Mouse (Mus musculus) MEL (cell line): ENCODE data around the gene Ube2m. TPM values are rescaled to one million over a fixed set of nuclear protein-coding genes. Genes with fewer than 3 reads are reported as not detected.

Source experiments
- DNase-seq: peaks from one replicate; pipeline ENCODE4 v3.0.0; 2011; ENCODE audit warnings: low read depth, low spot score
- H3K27ac ChIP-seq: 2 replicates; pipeline ENCODE4 v1.5.1; 2012; ENCODE audit warnings: low read depth, mild to moderate bottlenecking, control low read depth, low read length, moderate library complexity; ENCODE audit not compliant: control insufficient read depth
- H3K27me3 ChIP-seq, 2 experiments: fragments of 150-350 bp in 1 of 2; sonication (generic) in 1 of 2; 2 replicates each; pipeline ENCODE4 v1.6.1; 2012; ENCODE audit warnings: low read length in 2 of 2, mild to moderate bottlenecking in 2 of 2, improper control_type of control experiment in 1 of 2, moderate library complexity in 1 of 2; ENCODE audit not compliant: insufficient read depth in 2 of 2, control insufficient read depth in 1 of 2
- H3K36me3 ChIP-seq, 2 experiments: 2 replicates each; pipeline ENCODE4 v1.6.1; 2012 to 2014; ENCODE audit warnings: low read length in 2 of 2, improper control_type of control experiment in 1 of 2, inconsistent platforms in 1 of 2, mild to moderate bottlenecking in 1 of 2; ENCODE audit not compliant: insufficient read depth in 2 of 2, control insufficient read depth in 1 of 2
- H3K4me1 ChIP-seq, 2 experiments: fragments of 150-350 bp in 1 of 2; sonication (generic) in 1 of 2; 2 replicates each; pipeline ENCODE4 v1.6.1; 2012; ENCODE audit warnings: low read length in 2 of 2, improper control_type of control experiment in 1 of 2, mild to moderate bottlenecking in 1 of 2; ENCODE audit not compliant: insufficient read depth in 2 of 2, control insufficient read depth in 1 of 2
- H3K4me3 ChIP-seq, 2 experiments: fragments of 150-350 bp in 1 of 2; sonication (generic) in 1 of 2; 2 replicates each; pipeline ENCODE4 v1.5.1; 2012; ENCODE audit warnings: low read depth in 2 of 2, low read length in 2 of 2, mild to moderate bottlenecking in 2 of 2, moderate library complexity in 2 of 2, control low read depth in 1 of 2, improper control_type of control experiment in 1 of 2; ENCODE audit not compliant: control insufficient read depth in 1 of 2, insufficient read depth in 1 of 2
- H3K79me2 ChIP-seq: 2 replicates; pipeline ENCODE4 v1.6.1; 2012; ENCODE audit warnings: mild to moderate bottlenecking, low read length, moderate library complexity; ENCODE audit not compliant: control insufficient read depth, poor library complexity, insufficient read depth
- H3K9ac ChIP-seq: 2 replicates; pipeline ENCODE4 v1.6.1; 2012; ENCODE audit warnings: low read depth, mild to moderate bottlenecking, control low read depth, low read length, moderate library complexity; ENCODE audit not compliant: control insufficient read depth, poor library complexity, severe bottlenecking
- H3K9me3 ChIP-seq: fragments of 150-350 bp; sonication (generic); replicated peaks from 2 replicates; pipeline ENCODE4 v1.6.1; 2012; ENCODE audit warnings: mild to moderate bottlenecking, low read length, improper control_type of control experiment, moderate library complexity; ENCODE audit not compliant: insufficient read depth
- BHLHE40 ChIP-seq: IDR thresholded peaks from 2 replicates; pipeline ENCODE4 v1.6.1; 2012; ENCODE audit warnings: low read depth, mild to moderate bottlenecking, inconsistent platforms, low read length, improper control_type of control experiment, borderline replicate concordance
- CHD1 ChIP-seq: IDR thresholded peaks from 2 replicates; pipeline ENCODE4 v1.6.1; 2012; ENCODE audit warnings: low read depth, mild to moderate bottlenecking, inconsistent platforms, low read length, improper control_type of control experiment
- CHD2 ChIP-seq: IDR thresholded peaks from 2 replicates; pipeline ENCODE4 v1.6.1; 2011; ENCODE audit warnings: low read length, improper control_type of control experiment
- CTCF ChIP-seq, 3 experiments: IDR thresholded peaks in 2 of 3; conservative IDR thresholded peaks in 1 of 3; 2 replicates each; pipeline ENCODE4 v1.5.1; 2011 to 2012; ENCODE audit warnings: low read length in 3 of 3, low read depth in 2 of 3, mild to moderate bottlenecking in 2 of 3, improper control_type of control experiment in 1 of 3, inconsistent platforms in 1 of 3, mixed read lengths in 1 of 3, moderate library complexity in 1 of 3; ENCODE audit not compliant: control insufficient read depth in 1 of 3, insufficient read depth in 1 of 3, poor library complexity in 1 of 3, severe bottlenecking in 1 of 3
- E2F4 ChIP-seq: IDR thresholded peaks from 2 replicates; pipeline ENCODE4 v1.6.1; 2011; ENCODE audit warnings: low read depth, low read length, improper control_type of control experiment, borderline replicate concordance
- ELF1 ChIP-seq: IDR thresholded peaks from 2 replicates; pipeline ENCODE4 v1.6.1; 2014; ENCODE audit warnings: low read depth, mild to moderate bottlenecking, inconsistent platforms, low read length, improper control_type of control experiment, moderate library complexity
- EP300 ChIP-seq, 2 experiments: IDR thresholded peaks; 2 replicates each; pipeline ENCODE4 v1.6.1; 2011; ENCODE audit warnings: improper control_type of control experiment in 2 of 2, low read length in 2 of 2, low read depth in 1 of 2, mild to moderate bottlenecking in 1 of 2
- ETS1 ChIP-seq: IDR thresholded peaks from 2 replicates; pipeline ENCODE4 v1.6.1; 2012; ENCODE audit warnings: low read depth, mild to moderate bottlenecking, inconsistent platforms, low read length, improper control_type of control experiment, moderate library complexity
- GABPA ChIP-seq: IDR thresholded peaks from 2 replicates; pipeline ENCODE4 v1.6.1; 2012; ENCODE audit warnings: low read depth, mild to moderate bottlenecking, inconsistent platforms, low read length, improper control_type of control experiment, moderate library complexity
- GATA1 ChIP-seq: IDR thresholded peaks from 2 replicates; pipeline ENCODE4 v1.6.1; 2011; ENCODE audit warnings: low read depth, low read length, improper control_type of control experiment
- HCFC1 ChIP-seq: IDR thresholded peaks from 2 replicates; pipeline ENCODE4 v1.6.1; 2012; ENCODE audit warnings: low read depth, mild to moderate bottlenecking, inconsistent platforms, low read length, improper control_type of control experiment, moderate library complexity
- JUND ChIP-seq: IDR thresholded peaks from 2 replicates; pipeline ENCODE4 v1.6.1; 2011; ENCODE audit warnings: low read depth, mild to moderate bottlenecking, improper control_type of control experiment, low read length
- KAT2A ChIP-seq: conservative IDR thresholded peaks from 2 replicates; pipeline ENCODE4 v1.6.1; 2012; ENCODE audit warnings: low read depth, low read length, improper control_type of control experiment, inconsistent platforms
- MAZ ChIP-seq: IDR thresholded peaks from 2 replicates; pipeline ENCODE4 v1.6.1; 2012; ENCODE audit warnings: low read depth, mild to moderate bottlenecking, inconsistent platforms, low read length, improper control_type of control experiment
- MEF2A ChIP-seq: IDR thresholded peaks from 2 replicates; pipeline ENCODE4 v1.6.1; 2014; ENCODE audit warnings: low read depth, mild to moderate bottlenecking, inconsistent platforms, low read length, improper control_type of control experiment; ENCODE audit not compliant: poor library complexity, insufficient replicate concordance, severe bottlenecking; ENCODE audit errors: extremely low read depth
- MXI1 ChIP-seq: IDR thresholded peaks from 2 replicates; pipeline ENCODE4 v1.6.1; 2011; ENCODE audit warnings: mild to moderate bottlenecking, low read depth, low read length, improper control_type of control experiment
- MYB ChIP-seq: IDR thresholded peaks from 2 replicates; pipeline ENCODE4 v1.6.1; 2011; ENCODE audit warnings: mild to moderate bottlenecking, low read depth, low read length, improper control_type of control experiment
- MYC ChIP-seq: IDR thresholded peaks from 2 replicates; pipeline ENCODE4 v1.6.1; 2011; ENCODE audit warnings: low read depth, mild to moderate bottlenecking, low read length, improper control_type of control experiment, moderate library complexity
- NELFE ChIP-seq: IDR thresholded peaks from 2 replicates; pipeline ENCODE4 v1.6.1; 2011; ENCODE audit warnings: low read depth, low read length, improper control_type of control experiment
- POLR2A ChIP-seq, 2 experiments: IDR thresholded peaks; 2 replicates each; pipeline ENCODE4 v1.6.1; 2011 to 2012; ENCODE audit warnings: low read length in 2 of 2, mild to moderate bottlenecking in 2 of 2, control low read depth in 1 of 2, improper control_type of control experiment in 1 of 2, low read depth in 1 of 2, moderate library complexity in 1 of 2; ENCODE audit not compliant: control insufficient read depth in 1 of 2, insufficient read depth in 1 of 2, poor library complexity in 1 of 2
- POLR2AphosphoS2 ChIP-seq: IDR thresholded peaks from 2 replicates; pipeline ENCODE4 v1.6.1; 2011; ENCODE audit warnings: low read length, improper control_type of control experiment
- POLR2AphosphoS5 ChIP-seq: IDR thresholded peaks from 2 replicates; pipeline ENCODE4 v1.6.1; 2012; ENCODE audit warnings: low read depth, borderline replicate concordance, mild to moderate bottlenecking, inconsistent platforms, low read length, moderate library complexity, mixed read lengths
- RAD21 ChIP-seq: IDR thresholded peaks from 2 replicates; pipeline ENCODE4 v1.6.1; 2011; ENCODE audit warnings: mild to moderate bottlenecking, low read depth, low read length, improper control_type of control experiment
- RCOR1 ChIP-seq: IDR thresholded peaks from 2 replicates; pipeline ENCODE4 v1.6.1; 2012; ENCODE audit warnings: low read depth, mild to moderate bottlenecking, inconsistent platforms, low read length, improper control_type of control experiment
- SIN3A ChIP-seq: IDR thresholded peaks from 2 replicates; pipeline ENCODE4 v1.6.1; 2012; ENCODE audit warnings: low read length, improper control_type of control experiment, inconsistent platforms
- SMC3 ChIP-seq: IDR thresholded peaks from 2 replicates; pipeline ENCODE4 v1.6.1; 2011; ENCODE audit warnings: low read depth, low read length, improper control_type of control experiment
- TAL1 ChIP-seq: IDR thresholded peaks from 2 replicates; pipeline ENCODE4 v1.6.1; 2012; ENCODE audit warnings: mild to moderate bottlenecking, inconsistent platforms, low read length, moderate library complexity, mixed read lengths
- TBP ChIP-seq: IDR thresholded peaks from 2 replicates; pipeline ENCODE4 v1.8.0; 2011; ENCODE audit warnings: low read depth, low read length, improper control_type of control experiment
- TCF12 ChIP-seq: IDR thresholded peaks from 2 replicates; pipeline ENCODE4 v1.6.1; 2014; ENCODE audit warnings: low read depth, mild to moderate bottlenecking, inconsistent platforms, low read length, improper control_type of control experiment, moderate library complexity
- UBTF ChIP-seq: IDR thresholded peaks from 2 replicates; pipeline ENCODE4 v1.6.1; 2012; ENCODE audit warnings: low read depth, mild to moderate bottlenecking, inconsistent platforms, low read length, improper control_type of control experiment, moderate library complexity, borderline replicate concordance; ENCODE audit not compliant: insufficient read depth
- USF1 ChIP-seq: IDR thresholded peaks from 2 replicates; pipeline ENCODE4 v1.6.1; 2014; ENCODE audit warnings: low read depth, mild to moderate bottlenecking, inconsistent platforms, low read length, improper control_type of control experiment, moderate library complexity
- USF2 ChIP-seq, 2 experiments: IDR thresholded peaks; 2 replicates each; pipeline ENCODE4 v1.6.1; 2011 to 2012; ENCODE audit warnings: improper control_type of control experiment in 2 of 2, low read length in 2 of 2, borderline replicate concordance in 1 of 2, inconsistent platforms in 1 of 2, low read depth in 1 of 2, mild to moderate bottlenecking in 1 of 2; ENCODE audit not compliant: insufficient read depth in 1 of 2
- ZC3H11A ChIP-seq: IDR thresholded peaks from 2 replicates; pipeline ENCODE4 v1.6.1; 2012; ENCODE audit warnings: low read depth, mild to moderate bottlenecking, inconsistent platforms, low read length, improper control_type of control experiment
- ZKSCAN1 ChIP-seq: IDR thresholded peaks from 2 replicates; pipeline ENCODE4 v1.6.1; 2012; ENCODE audit warnings: low read depth, mild to moderate bottlenecking, inconsistent platforms, low read length, improper control_type of control experiment, moderate library complexity
- ZMIZ1 ChIP-seq: IDR thresholded peaks from 2 replicates; pipeline ENCODE4 v1.6.1; 2012; ENCODE audit warnings: low read depth, mild to moderate bottlenecking, inconsistent platforms, low read length, improper control_type of control experiment, moderate library complexity
- ZNF384 ChIP-seq: IDR thresholded peaks from 2 replicates; pipeline ENCODE4 v1.6.1; 2012; ENCODE audit warnings: low read depth, mild to moderate bottlenecking, inconsistent platforms, low read length, improper control_type of control experiment
- polyA plus RNA-seq, 2 experiments: library from polyadenylated mRNA; stranded (reverse) in 1 of 2; unstranded in 1 of 2; fragments of >175 nt in 1 of 2; fragments of >200 nt in 1 of 2; gene quantifications; 2 replicates each; pipeline versions ENCODE4 v1.2.1 to v1.2.4; 2012; ENCODE audit warnings: low replicate concordance in 2 of 2, low read depth in 1 of 2; ENCODE audit not compliant: insufficient read length in 2 of 2, insufficient read depth in 1 of 2, missing spikeins in 1 of 2
- total RNA-seq: library from RNA; depleted of rRNA; stranded (reverse); fragments of 300-350 nt; gene quantifications from 2 replicates; pipeline ENCODE4 v1.2.3, GENCODE M21; 2012

The Ube2m gene
- total and polyA plus RNA-seq, 3 experiments, result 134 to 336 TPM; not detected in 1

GRCm38 (mm10) chr7:13054287-13055010 is 16.4 kb upstream of the Ube2m start, which contains the start of gene Mzf1:
Gene Mzf1 (minus strand): TSS chr7:13054764.
- H3K79me2 ChIP-seq, result no peaks in the 10 kb centered on the region; the same call in 1 of the 2 replicates
- DNase-seq, result peak; percentile 96
- H3K27me3 ChIP-seq, result no peaks in the 10 kb centered on the region
- H3K9ac ChIP-seq, result peak within 1 kb of the TSS; percentile 80
- H3K4me3 ChIP-seq, result peak within 1 kb of the TSS; percentile 63 to 70
- peaks cover 4 to 7% of the 10 kb centered on the region in 2 experiments; a peak in 3 of 4 replicates for H3K4me1 ChIP-seq
- H3K36me3 ChIP-seq, result peaks cover 0 to 4% of the 10 kb centered on the region in 2 experiments; a peak in 1 of 4 replicates
- peak within 1 kb of the TSS; percentile 58 for H3K27ac ChIP-seq
- no peaks in the 10 kb centered on the region for H3K9me3 ChIP-seq
- peak; percentile 50; the same call in 1 of the 2 replicates for TF ChIP-seq POLR2AphosphoS2
- TF ChIP-seq E2F4, result no peak
- peak; percentile 87 for TF ChIP-seq NELFE
- TF ChIP-seq GABPA, result no peak
- no peak for TF ChIP-seq ZMIZ1
- TF ChIP-seq ZKSCAN1, result no peak
- TF ChIP-seq MYC, result no peak
- no peak for TF ChIP-seq RAD21
- peak; percentile 97 for TF ChIP-seq ZNF384
- TF ChIP-seq MYB, result no peak
- no peak for TF ChIP-seq SMC3
- TF ChIP-seq MEF2A, result no peak
- no peak; the same call in 1 of the 2 replicates for TF ChIP-seq MAZ
- TF ChIP-seq BHLHE40, result no peak
- TF ChIP-seq RCOR1, result no peak
- peak; percentile 55; the same call in 1 of the 2 replicates for TF ChIP-seq TBP
- TF ChIP-seq CHD2, result peak; percentile 67
- 0 out of 4 replicates have a peak, but pooled peaks of 1 of the 2 experiments have one; percentile 3 for TF ChIP-seq EP300 (IDR thresholded peaks at IDR 0.05; ENCODE audit: low read depth in 1 of 2, low read length in 2 of 2)
- no peak for TF ChIP-seq JUND
- TF ChIP-seq ETS1, result no peak
- TF ChIP-seq HCFC1, result peak; percentile 87
- no peak for TF ChIP-seq USF2 (IDR thresholded peaks at IDR 0.05; ENCODE audit: borderline replicate concordance in 1 of 2, insufficient read depth in 1 of 2, low read depth in 1 of 2, low read length in 2 of 2)
- TF ChIP-seq UBTF, result no peak
- peak; percentile 66 for TF ChIP-seq KAT2A
- TF ChIP-seq CHD1, result no peak
- peak; percentile 90 for TF ChIP-seq SIN3A
- TF ChIP-seq POLR2A (IDR thresholded peaks at IDR 0.05; ENCODE audit: control insufficient read depth in 1 of 2, insufficient read depth in 1 of 2, low read depth in 1 of 2, low read length in 2 of 2, poor library complexity in 1 of 2), result peak; percentile 47 to 83; a peak in 2 of 4 replicates
- 0 out of 2 replicates have a peak, but pooled peaks have one; percentile 36 for TF ChIP-seq USF1
- no peak for TF ChIP-seq ZC3H11A
- TF ChIP-seq ELF1, result peak; percentile 72
- TF ChIP-seq GATA1, result no peak
- TF ChIP-seq POLR2AphosphoS5, result no peak
- no peak for TF ChIP-seq TAL1
- TF ChIP-seq MXI1, result peak; percentile 41; the same call in 1 of the 2 replicates
- TF ChIP-seq TCF12, result 0 out of 2 replicates have a peak, but pooled peaks have one; percentile 29
- TF ChIP-seq CTCF (IDR thresholded peaks at IDR 0.05 in 2 of 3, conservative IDR thresholded peaks at IDR 0.05 in 1 of 3; ENCODE audit: control insufficient read depth in 1 of 3, insufficient read depth in 1 of 3, low read depth in 2 of 3, low read length in 3 of 3, poor library complexity in 1 of 3, severe bottlenecking in 1 of 3), result no peak
